Comparison of ENCODE assay signal across 9 mouse cellular contexts in the genomic region with DNA sequence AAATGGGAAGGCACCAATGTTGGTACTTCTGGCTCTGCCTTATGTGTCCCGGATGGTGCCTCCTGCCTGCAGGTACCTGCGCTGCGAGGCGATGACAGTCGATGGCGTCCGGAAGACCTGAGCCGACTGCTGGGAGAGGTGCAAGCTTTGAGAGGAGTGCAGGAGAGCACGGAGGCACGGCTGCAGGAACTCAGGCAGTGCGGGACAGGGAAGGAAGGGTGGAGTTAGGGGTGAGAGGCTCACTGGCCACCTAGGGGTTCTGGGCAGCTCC. TPM values are rescaled to one million over a fixed set of nuclear protein-coding genes. Genes with fewer than 3 reads are reported as not detected.
DNase-seq lines count a peak whose midpoint lies in the region; ATAC-seq and TF ChIP-seq lines count a peak whose summit lies in the region.
"Had no signal": no experiment of that assay in that cellular context is flagged by ENCODE, and none has a peak within 500 bp of the region (broad histone marks: within the 10 kb centered on the region; RNA-seq: fewer than 3 reads in every experiment).

No protein-coding gene starts in this region.

- ATAC-seq in kidney, embryonic 15.5 days (replicated peaks; ENCODE audit: low FRiP score) = no peak
- no peak for ATAC-seq in forebrain, embryonic 11.5 days (replicated peaks; ENCODE audit: low FRiP score)
- ATAC-seq in limb, embryonic 14.5 days (ENCODE audit: low FRiP score, low read depth) = no peak
- ATAC-seq in activated CD4-positive, CD25-positive, alpha-beta regulatory T cell, adult 4 months = no peak

- peak overlapping the region; percentile 13; the same call in 1 of the 2 replicates for H3K4me3 ChIP-seq in kidney, embryonic 15.5 days (replicated peaks)
- no peak overlapping the region for H3K4me3 ChIP-seq in forebrain, embryonic 11.5 days (ENCODE audit: low read depth, low read length)
- 0 out of 2 replicates have a peak overlapping the region, but pooled peaks have one; percentile 0 for H3K4me3 ChIP-seq in limb, embryonic 14.5 days (replicated peaks; ENCODE audit: low read length)

- TF ChIP-seq POLR2A in limb, embryonic 14.5 days (IDR thresholded peaks at IDR 0.05; ENCODE audit: borderline replicate concordance, extremely low read depth, insufficient read depth, insufficient read length) = no peak

- peak overlapping the region; percentile 92; the same call in 1 of the 2 replicates for H3K4me2 ChIP-seq in kidney, embryonic 15.5 days
- no peak overlapping the region for H3K4me2 ChIP-seq in forebrain, embryonic 11.5 days (ENCODE audit: low read depth, low read length, severe bottlenecking)
- H3K4me2 ChIP-seq in limb, embryonic 14.5 days (replicated peaks; ENCODE audit: low read depth, low read length, severe bottlenecking) = no peak overlapping the region

- H3K4me1 ChIP-seq in kidney, embryonic 15.5 days = peaks cover 43% of the 10 kb centered on the region
- peaks cover 22% of the 10 kb centered on the region for H3K4me1 ChIP-seq in forebrain, embryonic 11.5 days (replicated peaks; ENCODE audit: control insufficient read depth, insufficient read depth, low read length)
- peaks cover 24% of the 10 kb centered on the region for H3K4me1 ChIP-seq in limb, embryonic 14.5 days (ENCODE audit: control insufficient read depth, insufficient read depth, low read length)

- H3K27ac ChIP-seq in kidney, embryonic 15.5 days = no peak overlapping the region
- no peak overlapping the region for H3K27ac ChIP-seq in forebrain, embryonic 11.5 days (ENCODE audit: low read depth, low read length)
- no peak overlapping the region for H3K27ac ChIP-seq in limb, embryonic 14.5 days (replicated peaks; ENCODE audit: low read depth, low read length)
- H3K27ac ChIP-seq: macrophage had no signal

- no peak for DNase-seq in kidney, adult 18-20 months
- DNase-seq in R1 (ENCODE audit: low read depth, low spot score) = peak; percentile 35
- DNase-seq in forebrain, embryonic 11.5 days (ENCODE audit: low spot score) = peak; percentile 65
- no peak for DNase-seq in limb, embryonic 14.5 days (ENCODE audit: low spot score)
- DNase-seq in T-cell, adult 2 months (ENCODE audit: low spot score) = no peak
- DNase-seq: retina, postnatal 1 day had no signal

- no peaks in the 10 kb centered on the region for H3K36me3 ChIP-seq in kidney, embryonic 15.5 days
- H3K36me3 ChIP-seq in forebrain, embryonic 11.5 days (ENCODE audit: control insufficient read depth, insufficient read depth, low read length) = no peaks in the 10 kb centered on the region
- H3K36me3 ChIP-seq in limb, embryonic 14.5 days (ENCODE audit: control insufficient read depth, insufficient read depth, low read length) = no peaks in the 10 kb centered on the region

- no peaks in the 10 kb centered on the region for H3K9me3 ChIP-seq in kidney, embryonic 15.5 days (replicated peaks)
- H3K9me3 ChIP-seq in forebrain, embryonic 11.5 days (ENCODE audit: control insufficient read depth, low read length) = no peaks in the 10 kb centered on the region; the same call in 1 of the 2 replicates
- no peaks in the 10 kb centered on the region for H3K9me3 ChIP-seq in limb, embryonic 14.5 days (ENCODE audit: control insufficient read depth, low read length)

- WGBS in kidney, embryonic 15.5 days = under 1% methylated on average over 11 of the region's 11 CpGs
- WGBS in forebrain, embryonic 11.5 days = 1% methylated on average over 11 of the region's 11 CpGs
- WGBS in limb, embryonic 14.5 days = under 1% methylated on average over 11 of the region's 11 CpGs

- H3K27me3 ChIP-seq in kidney, embryonic 15.5 days = peaks cover 100% of the 10 kb centered on the region
- H3K27me3 ChIP-seq in forebrain, embryonic 11.5 days (ENCODE audit: control insufficient read depth, insufficient read depth, low read length) = peaks cover 91% of the 10 kb centered on the region
- peaks cover 94% of the 10 kb centered on the region for H3K27me3 ChIP-seq in limb, embryonic 14.5 days (ENCODE audit: control insufficient read depth, insufficient read depth, low read length)

- H3K9ac ChIP-seq in kidney, embryonic 15.5 days = no peak overlapping the region
- H3K9ac ChIP-seq in forebrain, embryonic 11.5 days (ENCODE audit: low read length) = no peak overlapping the region
- H3K9ac ChIP-seq in limb, embryonic 14.5 days (ENCODE audit: low read depth, low read length, severe bottlenecking) = no peak overlapping the region; the same call in 1 of the 2 replicates

RNA-seq across cellular contexts. Expression of a gene that starts 1.2 kb away (rescaled TPM):
- polyA plus RNA-seq in kidney, embryonic 15.5 days (2015; fragmentation: Nextera tagmentation; extraction: Ambion mirVana) = 0.12 and 0.13 TPM in 2 replicates
- polyA plus RNA-seq in forebrain, embryonic 11.5 days (2014; fragmentation: Nextera tagmentation; extraction: Ambion mirVana) = not detected in 2 replicates
- polyA plus RNA-seq in limb, embryonic 14.5 days (2012; rRNA removed) = 0.47 and 0.62 TPM in 2 replicates
- polyA plus RNA-seq in limb, embryonic 14.5 days (2014; fragmentation: Nextera tagmentation; extraction: Ambion mirVana) = 0.14 TPM in 1 of 2 replicates, not detected in the other
- polyA plus RNA-seq in activated CD4-positive, CD25-positive, alpha-beta regulatory T cell, adult 4 months (2017; shearing (Covaris generic)) = under 1 TPM; 0.31 to 0.37 TPM

RNA-seq across cellular contexts. Expression of a gene that starts 5.1 kb away (rescaled TPM):
- 0.84 and 1.1 TPM in 2 replicates for polyA plus RNA-seq in kidney, embryonic 15.5 days (2015; fragmentation: Nextera tagmentation; extraction: Ambion mirVana)
- polyA plus RNA-seq in forebrain, embryonic 11.5 days (2014; fragmentation: Nextera tagmentation; extraction: Ambion mirVana) = 1.6 and 2.1 TPM in 2 replicates
- polyA plus RNA-seq in limb, embryonic 14.5 days (2012; rRNA removed) = 2.0 and 2.3 TPM in 2 replicates
- polyA plus RNA-seq in limb, embryonic 14.5 days (2014; fragmentation: Nextera tagmentation; extraction: Ambion mirVana) = 2.3 and 3.3 TPM in 2 replicates
- not detected for polyA plus RNA-seq in activated CD4-positive, CD25-positive, alpha-beta regulatory T cell, adult 4 months (2017; shearing (Covaris generic))

RNA-seq across cellular contexts. Expression of a gene that starts 6.4 kb away (rescaled TPM):
- polyA plus RNA-seq in kidney, embryonic 15.5 days (2015; fragmentation: Nextera tagmentation; extraction: Ambion mirVana) = 2.3 and 2.7 TPM in 2 replicates
- polyA plus RNA-seq in forebrain, embryonic 11.5 days (2014; fragmentation: Nextera tagmentation; extraction: Ambion mirVana) = 0.53 and 0.69 TPM in 2 replicates
- polyA plus RNA-seq in limb, embryonic 14.5 days (2012; rRNA removed) = 4.0 and 5.6 TPM in 2 replicates
- 2.9 and 3.7 TPM in 2 replicates for polyA plus RNA-seq in limb, embryonic 14.5 days (2014; fragmentation: Nextera tagmentation; extraction: Ambion mirVana)
- 10 to 100 TPM; 17.7 to 24.2 TPM for polyA plus RNA-seq in activated CD4-positive, CD25-positive, alpha-beta regulatory T cell, adult 4 months (2017; shearing (Covaris generic))

RNA-seq across cellular contexts. Expression of a gene that starts 6.4 kb away (rescaled TPM):
- polyA plus RNA-seq in kidney, embryonic 15.5 days (2015; fragmentation: Nextera tagmentation; extraction: Ambion mirVana) = 20.0 and 24.2 TPM in 2 replicates
- 12.0 and 12.5 TPM in 2 replicates for polyA plus RNA-seq in forebrain, embryonic 11.5 days (2014; fragmentation: Nextera tagmentation; extraction: Ambion mirVana)
- polyA plus RNA-seq in limb, embryonic 14.5 days (2012; rRNA removed) = 12.8 and 13.6 TPM in 2 replicates
- 26.2 and 26.3 TPM in 2 replicates for polyA plus RNA-seq in limb, embryonic 14.5 days (2014; fragmentation: Nextera tagmentation; extraction: Ambion mirVana)
- 10 to 100 TPM; 54.2 to 64.6 TPM for polyA plus RNA-seq in activated CD4-positive, CD25-positive, alpha-beta regulatory T cell, adult 4 months (2017; shearing (Covaris generic))

RNA-seq across cellular contexts. Expression of a gene that starts 15.9 kb away (rescaled TPM):
- 9.6 and 13.5 TPM in 2 replicates for polyA plus RNA-seq in kidney, embryonic 15.5 days (2015; fragmentation: Nextera tagmentation; extraction: Ambion mirVana)
- polyA plus RNA-seq in forebrain, embryonic 11.5 days (2014; fragmentation: Nextera tagmentation; extraction: Ambion mirVana) = 2.9 and 4.3 TPM in 2 replicates
- polyA plus RNA-seq in limb, embryonic 14.5 days (2012; rRNA removed) = 40.8 and 52.7 TPM in 2 replicates
- polyA plus RNA-seq in limb, embryonic 14.5 days (2014; fragmentation: Nextera tagmentation; extraction: Ambion mirVana) = 38.9 and 42.9 TPM in 2 replicates
- under 1 TPM; 0.42 to 0.62 TPM for polyA plus RNA-seq in activated CD4-positive, CD25-positive, alpha-beta regulatory T cell, adult 4 months (2017; shearing (Covaris generic))

Comparison
In these comparisons a context has a peak if more than half of its experiments do, and no peak if none do; other contexts are left out.
1. DNase-seq: peak in R1 (single experiment) and forebrain, embryonic 11.5 days (single experiment); none in kidney, adult 18-20 months (single experiment), limb, embryonic 14.5 days (single experiment) and T-cell, adult 2 months (single experiment).